Mouse (Mus musculus) embryonic facial prominence, embryonic 14.5 days (tissue): ENCODE data around the gene Olfr32. TPM values are rescaled to one million over a fixed set of nuclear protein-coding genes. Genes with fewer than 3 reads are reported as not detected.
"Not testable (repeated sequence)": the region's sequence is repeated elsewhere in the genome, so short reads cannot be mapped to it uniquely, and the experiment has no call there.

ENCODE experiments used
- ATAC-seq: fragments of 200-750 bp; cut with Nextera tagmentation; 2 replicates; pipeline ENCODE4 v1.8.0; 2017; ENCODE audit warnings: low read depth, moderate number of reproducible peaks, moderate TSS enrichment
- DNase-seq: peaks from one replicate; pipeline ENCODE4 v3.0.0-alpha.2; 2015; ENCODE audit warnings: low spot score
- H3K27ac ChIP-seq: fragments of 300-500 bp; sonication (generic); replicated peaks from 2 replicates; pipeline ENCODE4 v1.5.1; 2014; ENCODE audit warnings: low read depth, mild to moderate bottlenecking, low read length, moderate library complexity
- H3K27me3 ChIP-seq: fragments of 300-500 bp; sonication (generic); replicated peaks from 2 replicates; pipeline ENCODE4 v1.6.1; 2014; ENCODE audit warnings: low read length; ENCODE audit not compliant: control insufficient read depth, insufficient read depth
- H3K36me3 ChIP-seq: fragments of 300-500 bp; sonication (generic); 2 replicates; pipeline ENCODE4 v1.6.1; 2014; ENCODE audit warnings: low read length, mixed read lengths; ENCODE audit not compliant: control insufficient read depth, insufficient read depth
- H3K4me1 ChIP-seq: fragments of 300-500 bp; sonication (generic); 2 replicates; pipeline ENCODE4 v1.6.1; 2014; ENCODE audit warnings: antibody characterized with exemption, low read length; ENCODE audit not compliant: control insufficient read depth, insufficient read depth
- H3K4me2 ChIP-seq: fragments of 300-500 bp; sonication (generic); 2 replicates; pipeline ENCODE4 v1.6.1; 2014; ENCODE audit warnings: low read depth, mild to moderate bottlenecking, low read length, moderate library complexity, mixed read lengths
- H3K4me3 ChIP-seq: fragments of 300-500 bp; sonication (generic); 2 replicates; pipeline ENCODE4 v1.5.1; 2014; ENCODE audit warnings: low read depth, mild to moderate bottlenecking, low read length
- H3K9ac ChIP-seq: fragments of 300-500 bp; sonication (generic); 2 replicates; pipeline ENCODE4 v1.6.1; 2014; ENCODE audit warnings: low read depth, mild to moderate bottlenecking, low read length, moderate library complexity, mixed read lengths
- H3K9me3 ChIP-seq: fragments of 300-500 bp; sonication (generic); 2 replicates; pipeline ENCODE4 v1.6.1; 2016; ENCODE audit warnings: low read length; ENCODE audit not compliant: control insufficient read depth
- WGBS: fragments of 180-500 bp; shearing (Covaris S2); extraction: QIAGEN DNeasy Blood & Tissue Kit; methylation state at CpG from one replicate; pipeline ENCODE4 v1.1.7; 2014; 5-methylcytosine and 5-hydroxymethylcytosine counted together
- polyA plus RNA-seq: library from polyadenylated mRNA; unstranded; fragments of >200 nt; fragmentation: Nextera tagmentation; extraction: Ambion mirVana; gene quantifications from 2 replicates; pipeline ENCODE4 v1.2.1, GENCODE M21; 2014

Olfr32 gene
- 0.20 and 0.45 TPM in 2 replicates for polyA plus RNA-seq

DNA sequence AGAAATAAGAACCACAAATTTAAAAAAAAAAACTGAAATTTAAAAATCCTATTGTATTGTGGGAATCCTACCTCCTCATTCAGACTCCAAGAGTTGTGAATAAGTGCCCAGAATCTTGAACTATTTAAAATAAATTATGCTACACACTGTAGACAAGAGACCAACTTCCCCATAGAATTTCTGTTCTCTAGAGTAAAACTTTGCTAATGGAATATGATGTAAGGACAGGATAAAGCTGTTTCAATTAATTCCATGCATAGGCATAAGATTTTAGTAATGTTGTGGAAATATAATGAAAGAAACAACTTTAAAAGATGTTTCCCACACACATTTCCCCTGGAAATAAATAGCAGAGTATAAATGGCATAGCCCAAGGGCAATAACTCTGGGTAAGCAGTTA, at the start of gene Olfr32:
Gene Olfr32, minus strand, starts transcription at position 101 of the 400 bp plus-strand sequence.
- H3K4me3 ChIP-seq, result no peak within 1 kb of the TSS

DNA sequence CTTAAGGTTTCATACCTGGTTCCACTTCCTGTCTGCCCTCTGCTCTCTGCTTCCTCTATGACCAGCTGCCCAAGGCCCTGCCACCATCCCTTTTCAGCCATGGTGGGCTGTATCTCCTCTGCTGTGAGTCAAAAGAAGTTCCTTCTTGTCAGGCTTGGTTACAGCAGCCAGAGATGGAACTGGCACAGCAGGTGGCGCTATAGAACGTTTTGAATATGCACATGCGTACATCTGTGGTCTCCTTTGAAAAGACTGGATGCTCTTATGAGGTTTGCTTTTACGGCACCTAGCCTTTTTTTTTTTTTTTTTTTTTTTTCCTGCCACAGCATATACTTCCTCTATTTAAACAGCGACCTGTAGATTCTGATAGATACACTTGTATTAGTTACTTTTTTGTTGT, 45.0 kb upstream of the Olfr32 start:
- DNase-seq, H3K4me1 ChIP-seq, H3K4me3 ChIP-seq, H3K9me3 ChIP-seq, H3K9ac ChIP-seq, H3K36me3 ChIP-seq, H3K27ac ChIP-seq, H3K27me3 ChIP-seq, H3K4me2 ChIP-seq, ATAC-seq: not testable (repeated sequence)
- no CpG with 5 or more reads among the region's 5 CpGs for WGBS

More for the DNA sequence above, at the start of gene Olfr32:
- H3K9me3 ChIP-seq, result no peaks in the 10 kb centered on the region
- H3K9ac ChIP-seq, result no peak within 1 kb of the TSS
- no peaks in the 10 kb centered on the region for H3K36me3 ChIP-seq
- no peak for ATAC-seq
- no peak for DNase-seq
- no peaks in the 10 kb centered on the region for H3K27me3 ChIP-seq
- H3K4me1 ChIP-seq, result no peaks in the 10 kb centered on the region
- no peak within 1 kb of the TSS for H3K4me2 ChIP-seq
- H3K27ac ChIP-seq, result no peak within 1 kb of the TSS

DNA sequence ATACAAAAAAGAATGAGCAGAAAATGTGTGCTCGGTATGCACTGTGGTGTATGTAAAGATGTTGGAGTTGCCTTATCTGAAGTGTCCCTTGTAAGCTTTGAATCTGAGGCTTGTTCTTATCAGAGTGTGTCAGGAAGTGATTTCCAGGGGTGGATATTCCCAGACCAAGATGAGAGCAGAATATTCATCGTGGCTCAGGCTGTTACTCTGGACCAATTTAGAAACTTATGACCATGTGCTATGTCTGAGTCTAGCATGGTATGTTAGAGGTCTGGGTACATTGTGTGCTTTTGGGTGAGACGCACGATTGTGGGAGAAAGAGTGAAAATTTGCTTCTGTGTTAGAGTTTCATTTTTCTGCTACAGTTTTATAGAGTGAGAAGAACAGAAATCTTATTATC, 44.0 kb upstream of the Olfr32 start:
- H3K4me3 ChIP-seq, ATAC-seq: not testable (repeated sequence)

DNA sequence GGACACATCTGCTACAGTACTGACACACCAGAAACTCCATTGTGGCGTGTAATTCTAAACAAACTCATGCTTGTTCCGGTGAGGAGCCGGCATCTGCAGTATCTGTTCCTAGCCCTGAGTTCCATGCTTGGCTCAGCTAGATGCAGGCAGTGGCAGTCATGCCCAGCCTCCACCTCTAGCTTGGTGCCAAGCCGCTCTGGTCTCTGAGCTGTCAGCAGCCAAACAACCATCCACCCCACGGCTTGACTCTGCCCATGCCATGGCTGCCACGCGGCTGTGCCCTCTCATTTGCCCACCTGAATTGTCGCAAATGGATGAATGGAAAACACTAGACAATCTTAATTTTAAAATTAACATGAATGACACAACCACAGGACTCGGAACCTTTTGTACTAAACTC, 11.8 kb upstream of the Olfr32 start:
- WGBS, result 92% methylated on average over 9 of the region's 9 CpGs
- no peak overlapping the region for H3K27ac ChIP-seq

More for the DNA sequence above, 44.0 kb upstream of the Olfr32 start:
- H3K4me2 ChIP-seq, H3K27me3 ChIP-seq, H3K9ac ChIP-seq, H3K27ac ChIP-seq, H3K4me1 ChIP-seq, H3K36me3 ChIP-seq, H3K9me3 ChIP-seq, DNase-seq: not testable (repeated sequence)
- WGBS, result no CpG with 5 or more reads among the region's 4 CpGs

DNA sequence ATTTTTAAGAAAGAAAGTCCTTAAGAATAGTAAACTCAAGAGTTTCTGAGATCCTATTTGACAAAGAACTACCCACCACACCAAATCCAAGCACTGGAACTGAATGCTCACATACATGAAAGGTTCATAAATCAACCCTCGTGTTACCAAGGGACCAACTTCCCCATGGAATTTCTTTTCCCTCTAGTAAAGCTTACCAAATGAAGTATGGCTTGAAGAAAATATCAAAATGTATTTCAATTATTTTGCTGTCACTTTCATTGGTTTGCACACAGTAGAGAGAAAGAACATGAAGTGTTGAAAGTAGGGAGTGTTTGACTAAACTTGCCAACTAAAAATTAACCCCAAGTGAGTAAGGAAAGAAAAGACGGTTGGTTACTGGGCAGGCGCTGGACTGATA, 10.9 kb upstream of the Olfr32 start, which contains the start of gene Olfr1270:
Gene Olfr1270, minus strand, starts transcription at position 101 of the 400 bp plus-strand sequence.
- DNase-seq (no peak), ATAC-seq (no peak)
- H3K27ac ChIP-seq, result no peak within 1 kb of the TSS
- H3K36me3 ChIP-seq, result no peaks in the 10 kb centered on the region
- no peak within 1 kb of the TSS for H3K9ac ChIP-seq
- no peaks in the 10 kb centered on the region for H3K27me3 ChIP-seq
- H3K4me2 ChIP-seq, result no peak within 1 kb of the TSS
- WGBS, result 86% methylated on average over 3 of the region's 3 CpGs
- H3K9me3 ChIP-seq, result no peaks in the 10 kb centered on the region
- no peak within 1 kb of the TSS for H3K4me3 ChIP-seq
- no peaks in the 10 kb centered on the region for H3K4me1 ChIP-seq

More for the DNA sequence above, 11.8 kb upstream of the Olfr32 start:
- DNase-seq (no peak), ATAC-seq (no peak)
- no peak overlapping the region for H3K9ac ChIP-seq
- H3K4me2 ChIP-seq, result no peak overlapping the region
- H3K4me1 ChIP-seq, result no peaks in the 10 kb centered on the region
- H3K9me3 ChIP-seq, result no peaks in the 10 kb centered on the region
- no peaks in the 10 kb centered on the region for H3K27me3 ChIP-seq
- no peak overlapping the region for H3K4me3 ChIP-seq
- H3K36me3 ChIP-seq, result no peaks in the 10 kb centered on the region

DNA sequence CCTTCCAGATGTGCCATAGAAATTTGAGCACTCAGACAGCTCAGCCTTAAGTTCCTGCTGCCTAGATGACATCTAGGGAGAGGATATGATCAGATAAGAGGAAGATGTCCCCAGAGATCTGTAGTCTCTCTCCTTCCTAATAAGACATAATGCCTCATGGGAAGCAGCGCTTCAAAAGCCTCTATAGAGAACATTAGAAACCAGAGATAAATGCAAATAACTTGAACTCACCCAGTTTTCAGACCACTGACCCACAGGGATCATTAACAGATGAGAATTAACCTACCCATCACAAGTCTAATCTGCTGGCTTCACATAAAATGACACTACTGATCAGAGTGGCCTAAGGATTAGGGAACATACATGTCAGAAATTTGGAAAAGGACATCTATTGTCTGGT, 20.8 kb downstream of the Olfr32 start, which contains the start of gene Olfr1269:
Gene Olfr1269, minus strand, starts transcription at position 101 of the 400 bp plus-strand sequence.
- no peak for DNase-seq

More for the DNA sequence above, 20.8 kb downstream of the Olfr32 start, which contains the start of gene Olfr1269:
- Histone ChIP-seq H3K4me3 (no peak within 1 kb of the TSS), H3K9me3 (no peaks in the 10 kb centered on the region), H3K4me1 (no peaks in the 10 kb centered on the region), H3K9ac (no peak within 1 kb of the TSS), H3K36me3 (no peaks in the 10 kb centered on the region), H3K27ac (no peak within 1 kb of the TSS), H3K27me3 (no peaks in the 10 kb centered on the region), H3K4me2 (no peak within 1 kb of the TSS)
- 82% methylated on average over 1 of the region's 1 CpGs for WGBS
- ATAC-seq, result no peak

Other genes with a start within 250 kb of the Olfr32 start
- 0.03 and 0.14 TPM in 2 replicates for gene Olfr1258, start 215.0 kb downstream of the Olfr32 start, polyA plus RNA-seq
- not detected in 2 replicates for gene Olfr1259, start 193.6 kb downstream of the Olfr32 start, polyA plus RNA-seq
- 0.10 and 0.33 TPM in 2 replicates for gene Olfr1260, start 168.0 kb downstream of the Olfr32 start, polyA plus RNA-seq
- not detected in 2 replicates for gene Olfr1261, start 151.1 kb downstream of the Olfr32 start, polyA plus RNA-seq
- not detected in 2 replicates for gene Olfr1262, start 142.2 kb downstream of the Olfr32 start, polyA plus RNA-seq
- gene Olfr1263, start 130.2 kb downstream of the Olfr32 start, polyA plus RNA-seq, result not detected in 2 replicates
- 0.40 and 0.42 TPM in 2 replicates for gene Olfr1264, start 116.7 kb downstream of the Olfr32 start, polyA plus RNA-seq
- gene Olfr1265, start 107.0 kb downstream of the Olfr32 start, polyA plus RNA-seq, result not detected in 2 replicates
- 0.08 TPM in 1 of 2 replicates, not detected in the other for gene Olfr140, start 78.7 kb downstream of the Olfr32 start, polyA plus RNA-seq
- gene Olfr1269, start 20.9 kb downstream of the Olfr32 start, polyA plus RNA-seq, result not detected in 2 replicates
- 0.07 TPM in 2 replicates for gene Olfr1270, start 10.8 kb upstream of the Olfr32 start, polyA plus RNA-seq
- not detected in 2 replicates for gene Olfr1506, start 82.2 kb upstream of the Olfr32 start, polyA plus RNA-seq
- 0.11 and 0.22 TPM in 2 replicates for gene Olfr142, start 115.3 kb upstream of the Olfr32 start, polyA plus RNA-seq
- gene Olfr1271, start 128.7 kb upstream of the Olfr32 start, polyA plus RNA-seq, result 0.05 and 0.13 TPM in 2 replicates
- not detected in 2 replicates for gene Olfr1272, start 150.5 kb upstream of the Olfr32 start, polyA plus RNA-seq
- 0.22 TPM in 1 of 2 replicates, not detected in the other for gene Gm13769, start 179.9 kb upstream of the Olfr32 start, polyA plus RNA-seq